Mouse (Mus musculus): ENCODE measurements around the gene Ppa1.
A peak's percentile ranks its signal among the peaks of the same experiment; 100 is the strongest.

DNA sequence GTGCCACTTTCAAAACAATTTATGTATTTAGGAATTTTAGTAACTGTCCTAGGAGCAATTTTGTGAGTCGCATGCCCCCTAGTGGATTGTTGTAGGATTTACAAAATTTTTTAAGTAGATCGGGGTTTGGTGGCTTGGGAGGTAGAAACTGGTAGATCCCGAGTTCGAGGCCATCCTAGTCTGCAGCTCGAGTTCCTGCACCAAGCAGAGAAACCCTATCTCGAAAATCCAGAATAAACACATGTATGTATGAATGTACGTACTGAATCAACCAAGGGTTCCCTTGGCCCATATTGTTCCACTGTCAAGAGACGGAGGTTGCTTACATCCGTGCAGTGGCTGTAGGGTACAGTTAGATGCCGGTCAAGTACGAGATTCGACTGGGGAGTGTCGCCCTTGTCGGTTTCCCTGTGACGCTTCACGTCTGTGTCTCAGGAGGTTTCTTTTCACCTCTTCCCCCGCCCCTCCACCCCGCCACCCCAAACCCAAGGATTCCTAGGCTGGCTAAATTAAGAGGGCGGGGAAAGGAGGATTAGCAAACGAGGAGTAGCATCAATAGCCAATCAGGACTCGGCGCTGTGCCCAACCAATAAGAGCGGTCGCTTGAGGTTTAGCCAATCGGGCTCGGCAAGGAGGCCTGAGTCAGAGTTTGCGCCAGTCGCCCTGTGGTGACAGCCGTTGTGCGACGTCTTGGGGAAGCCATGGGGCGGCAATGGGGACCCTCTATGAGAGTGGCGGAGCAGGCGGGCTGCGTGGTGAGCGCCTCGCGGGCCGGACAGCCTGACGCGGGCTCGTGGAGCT, 46.7 kb downstream of the Ppa1 start, which contains the start of gene Tysnd1:
- TF ChIP-seq CTCF (IDR thresholded peaks at IDR 0.05; ENCODE audit: low read depth) (peak; percentile 64), EP300 (optimal IDR thresholded peaks at IDR 0.05) (no peak)

All from stomach, postnatal 0 days (tissue).